Mouse (Mus musculus) heart, embryonic 15.5 days (tissue): ENCODE results near the gene Slc4a2. TPM values are rescaled to one million over a fixed set of nuclear protein-coding genes. Genes with fewer than 3 reads are reported as not detected.
"Not testable (repeated sequence)": the region's sequence is repeated elsewhere in the genome, so short reads cannot be mapped to it uniquely, and the experiment has no call there.

Experiments used
- ATAC-seq: fragments of 200-750 bp; cut with Nextera tagmentation; replicated peaks from 2 replicates; pipeline ENCODE4 v1.8.0; 2017; ENCODE audit warnings: low read depth, moderate TSS enrichment; ENCODE audit not compliant: insufficient number of reproducible peaks, insufficient read depth, low FRiP score
- H3K27ac ChIP-seq: fragments of 300-500 bp; sonication (generic); 2 replicates; pipeline ENCODE4 v1.5.1; 2015; ENCODE audit warnings: mild to moderate bottlenecking, inconsistent platforms
- H3K27me3 ChIP-seq: fragments of 300-500 bp; sonication (generic); 2 replicates; pipeline ENCODE4 v1.6.1; 2015; ENCODE audit warnings: inconsistent platforms
- H3K36me3 ChIP-seq: fragments of 300-500 bp; sonication (generic); 2 replicates; pipeline ENCODE4 v1.6.1; 2015; ENCODE audit warnings: mild to moderate bottlenecking, inconsistent platforms
- H3K4me1 ChIP-seq: fragments of 300-500 bp; sonication (generic); replicated peaks from 2 replicates; pipeline ENCODE4 v1.6.1; 2015; ENCODE audit warnings: inconsistent platforms
- H3K4me2 ChIP-seq: fragments of 300-500 bp; sonication (generic); 2 replicates; pipeline ENCODE4 v1.6.1; 2015; ENCODE audit warnings: inconsistent platforms, mild to moderate bottlenecking, moderate library complexity
- H3K4me3 ChIP-seq: fragments of 300-500 bp; sonication (generic); 2 replicates; pipeline ENCODE4 v1.5.1; 2015; ENCODE audit warnings: mild to moderate bottlenecking, inconsistent platforms
- H3K9ac ChIP-seq: fragments of 300-500 bp; sonication (generic); 2 replicates; pipeline ENCODE4 v1.6.1; 2015; ENCODE audit warnings: mild to moderate bottlenecking, inconsistent platforms
- H3K9me3 ChIP-seq: fragments of 300-500 bp; sonication (generic); replicated peaks from 2 replicates; pipeline ENCODE4 v1.6.1; 2016; ENCODE audit warnings: inconsistent platforms
- WGBS: fragments of 180-500 bp; shearing (Covaris S2); methylation state at CpG from one replicate; pipeline ENCODE4 v1.1.7; 2015; ENCODE audit warnings: mixed read lengths; 5-methylcytosine and 5-hydroxymethylcytosine counted together
- polyA plus RNA-seq: library from polyadenylated mRNA; unstranded; fragments of >200 nt; fragmentation: Nextera tagmentation; extraction: Ambion mirVana; gene quantifications from 2 replicates; pipeline ENCODE4 v1.2.1, GENCODE M21; 2015

Gene Slc4a2
- polyA plus RNA-seq, 1 experiment from 2014 or later = 25.6 TPM

- not testable (repeated sequence) for H3K4me2 ChIP-seq, H3K36me3 ChIP-seq, H3K9me3 ChIP-seq, H3K9ac ChIP-seq, ATAC-seq, H3K4me3 ChIP-seq, H3K27me3 ChIP-seq, H3K27ac ChIP-seq
- WGBS = 81% methylated on average over 6 of the region's 6 CpGs
- peaks cover 14% of the 10 kb centered on the region for H3K4me1 ChIP-seq
Measured at GRCm38 (mm10) chr5:24396254-24396653, 27.4 kb upstream of the Slc4a2 start.

DNA sequence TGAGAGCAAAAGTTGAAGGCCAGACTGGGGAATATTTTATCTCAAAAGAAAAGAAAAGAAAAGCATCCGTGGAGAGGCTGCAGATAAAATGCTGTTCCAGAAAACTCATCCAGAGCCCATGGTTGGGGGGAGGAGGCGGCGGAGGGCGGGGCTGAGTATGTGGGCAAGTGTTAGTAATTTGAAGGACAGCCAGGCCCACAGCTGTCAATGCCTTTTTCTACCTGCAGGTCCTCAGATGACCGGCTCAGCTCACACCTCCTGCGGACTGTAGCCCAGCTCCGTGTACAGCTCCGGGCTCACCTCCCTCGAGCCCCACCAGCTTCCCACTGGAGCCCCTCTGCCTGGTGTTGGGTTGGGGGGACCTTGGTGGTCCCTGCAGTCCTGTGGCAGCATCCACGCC, 24.0 kb upstream of the Slc4a2 start:
- Histone ChIP-seq H3K4me2 (no peak overlapping the region), H3K36me3 (peaks cover 21% of the 10 kb centered on the region)
- no peak for ATAC-seq

DNA sequence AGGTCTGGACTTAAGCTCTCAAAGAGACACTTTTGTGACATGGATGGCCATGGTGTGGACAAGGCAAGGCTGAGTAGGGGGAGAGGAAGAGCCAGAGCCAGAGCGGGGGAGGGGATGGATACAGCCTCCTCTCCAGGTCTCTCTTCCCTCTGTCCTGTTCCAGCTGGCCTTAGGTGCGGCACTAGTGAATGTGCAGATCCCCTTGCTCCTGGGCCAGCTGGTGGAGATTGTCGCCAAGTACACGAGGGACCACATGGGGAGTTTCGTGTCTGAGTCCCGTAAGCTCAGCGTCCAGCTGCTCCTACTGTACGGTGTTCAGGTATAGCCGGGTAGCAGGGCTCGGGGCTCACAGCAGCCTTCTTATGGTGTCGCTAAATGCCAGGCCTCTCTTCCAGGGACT, 23.3 kb upstream of the Slc4a2 start:
- Histone ChIP-seq H3K4me3 (no peak overlapping the region), H3K9ac (no peak overlapping the region), H3K4me2 (no peak overlapping the region), H3K36me3 (peaks cover 21% of the 10 kb centered on the region), H3K27ac (no peak overlapping the region), H3K27me3 (no peaks in the 10 kb centered on the region), H3K4me1 (peaks cover 5% of the 10 kb centered on the region), H3K9me3 (no peaks in the 10 kb centered on the region)
- ATAC-seq = no peak
- WGBS = 90% methylated on average over 11 of the region's 11 CpGs

More for the DNA sequence above, 24.0 kb upstream of the Slc4a2 start:
- H3K9ac ChIP-seq = no peak overlapping the region
- no peak overlapping the region for H3K4me3 ChIP-seq
- H3K4me1 ChIP-seq = peaks cover 10% of the 10 kb centered on the region
- WGBS = 80% methylated on average over 10 of the region's 10 CpGs
- no peak overlapping the region for H3K27ac ChIP-seq
- H3K9me3 ChIP-seq = no peaks in the 10 kb centered on the region
- no peaks in the 10 kb centered on the region for H3K27me3 ChIP-seq

DNA sequence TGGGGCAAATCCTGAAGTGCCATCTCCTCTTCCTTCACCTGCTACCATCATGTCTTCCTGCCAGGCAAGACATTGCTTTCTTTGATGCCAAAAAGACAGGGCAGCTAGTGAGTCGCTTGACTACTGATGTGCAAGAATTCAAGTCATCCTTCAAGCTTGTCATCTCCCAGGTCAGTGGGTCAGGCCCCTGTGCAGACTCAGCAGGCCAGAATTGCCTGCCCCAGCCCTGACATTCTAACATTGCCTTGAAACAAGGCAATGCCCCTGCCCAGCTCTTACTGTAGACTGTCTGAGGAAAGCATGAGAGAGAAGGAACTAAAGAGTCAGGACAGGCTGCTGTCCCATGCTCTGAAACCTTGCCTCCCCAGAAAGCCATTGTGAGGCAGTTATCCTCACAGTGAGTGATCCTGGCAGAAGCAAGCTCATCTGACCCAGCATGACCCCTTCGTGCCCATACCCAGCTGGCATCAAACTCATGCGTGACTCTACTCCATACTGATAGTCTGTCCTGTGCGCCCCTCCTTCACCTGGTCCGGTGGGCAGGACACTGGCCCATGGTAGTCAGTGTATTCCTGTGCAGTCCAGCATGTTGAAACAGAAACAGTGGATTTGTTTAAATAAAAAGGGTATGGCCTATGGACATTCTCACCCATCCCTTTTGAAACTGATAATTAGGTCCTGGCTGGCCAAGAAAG, 22.6 kb upstream of the Slc4a2 start:
- Histone ChIP-seq H3K9me3 (no peaks in the 10 kb centered on the region), H3K4me2 (no peak overlapping the region), H3K27ac (no peak overlapping the region), H3K36me3 (peaks cover 21% of the 10 kb centered on the region), H3K4me3 (no peak overlapping the region), H3K9ac (no peak overlapping the region), H3K4me1 (peaks cover 5% of the 10 kb centered on the region), H3K27me3 (no peaks in the 10 kb centered on the region)
- ATAC-seq = no peak
- WGBS = 89% methylated on average over 5 of the region's 5 CpGs

DNA sequence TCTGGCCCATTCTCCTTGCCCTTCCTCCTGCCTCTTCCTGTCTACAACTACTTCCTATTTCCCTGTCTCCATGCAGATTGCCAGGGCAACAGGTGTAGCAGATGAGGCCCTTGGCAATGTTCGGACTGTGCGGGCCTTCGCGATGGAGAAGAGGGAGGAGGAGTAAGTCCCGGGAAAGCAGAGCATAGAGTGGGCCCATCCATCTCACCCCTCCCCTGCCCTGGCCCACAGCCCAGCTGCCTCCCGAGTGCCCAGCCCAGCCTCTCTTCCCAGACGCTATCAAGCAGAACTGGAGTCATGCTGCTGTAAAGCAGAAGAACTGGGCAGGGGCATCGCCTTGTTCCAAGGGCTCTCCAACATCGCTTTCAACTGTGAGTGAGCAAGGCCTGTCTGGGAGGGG, 21.7 kb upstream of the Slc4a2 start:
- no peak; the same call in 1 of the 2 replicates for ATAC-seq
- peaks cover 5% of the 10 kb centered on the region for H3K4me1 ChIP-seq
- H3K4me3 ChIP-seq = no peak overlapping the region
- H3K27ac ChIP-seq = no peak overlapping the region
- WGBS = 49% methylated on average over 9 of the region's 9 CpGs
- no peak overlapping the region for H3K4me2 ChIP-seq
- no peaks in the 10 kb centered on the region for H3K9me3 ChIP-seq
- no peak overlapping the region for H3K9ac ChIP-seq
- peaks cover 21% of the 10 kb centered on the region for H3K36me3 ChIP-seq
- H3K27me3 ChIP-seq = no peaks in the 10 kb centered on the region

DNA sequence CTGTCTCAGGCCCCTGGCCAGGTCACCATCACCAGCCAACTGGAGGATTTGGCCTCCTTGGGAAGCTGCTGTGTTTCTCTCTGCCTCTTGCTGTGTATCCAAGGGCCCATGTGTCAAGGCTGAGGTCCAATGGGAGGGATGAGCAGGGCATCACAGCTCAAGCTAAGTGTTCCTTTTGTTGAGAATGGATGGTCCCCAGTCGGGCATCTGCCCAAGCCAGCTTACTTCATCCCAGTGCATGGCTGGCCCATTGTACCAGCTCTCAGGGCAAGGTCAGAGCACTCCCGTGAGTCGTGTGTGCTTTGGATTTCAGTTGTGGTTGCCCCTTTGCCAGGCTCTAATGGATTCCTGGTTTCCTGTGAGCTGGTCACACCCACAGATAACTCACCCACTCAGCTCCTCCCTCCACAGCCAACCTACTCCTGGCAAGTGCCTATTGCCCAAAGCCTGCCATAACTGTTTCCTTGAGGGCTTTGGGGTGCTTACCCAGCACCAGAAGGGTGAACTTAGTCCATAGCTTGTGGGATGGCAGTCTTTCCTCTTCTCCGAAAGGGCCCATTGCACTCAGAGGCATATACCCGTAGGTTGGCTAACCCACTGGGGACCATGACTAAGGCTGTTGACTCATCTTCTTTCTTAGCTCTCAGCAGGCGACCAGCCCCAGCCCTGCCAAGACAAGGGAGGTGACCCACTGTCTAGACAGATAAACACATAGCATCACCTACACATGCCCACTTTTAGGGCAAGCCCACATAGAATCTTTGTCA, 18.9 kb upstream of the Slc4a2 start:
- Histone ChIP-seq H3K4me2 (no peak overlapping the region), H3K9me3 (no peaks in the 10 kb centered on the region), H3K27me3 (no peaks in the 10 kb centered on the region), H3K4me1 (peaks cover 8% of the 10 kb centered on the region), H3K4me3 (no peak overlapping the region), H3K9ac (no peak overlapping the region), H3K36me3 (peaks cover 27% of the 10 kb centered on the region), H3K27ac (no peak overlapping the region)
- no peak for ATAC-seq
- WGBS = 81% methylated on average over 6 of the region's 6 CpGs

- no peaks in the 10 kb centered on the region for H3K9me3 ChIP-seq
- peaks cover 8% of the 10 kb centered on the region for H3K4me1 ChIP-seq
- H3K27me3 ChIP-seq = no peaks in the 10 kb centered on the region
- H3K36me3 ChIP-seq = peaks cover 23% of the 10 kb centered on the region
- ATAC-seq = no peak
- WGBS = 50% methylated on average over 3 of the region's 3 CpGs
- no peak overlapping the region for H3K4me2 ChIP-seq
- no peak overlapping the region for H3K4me3 ChIP-seq
- H3K27ac ChIP-seq = no peak overlapping the region
- H3K9ac ChIP-seq = no peak overlapping the region
Measured at GRCm38 (mm10) chr5:24405389-24405876, 18.2 kb upstream of the Slc4a2 start.

DNA sequence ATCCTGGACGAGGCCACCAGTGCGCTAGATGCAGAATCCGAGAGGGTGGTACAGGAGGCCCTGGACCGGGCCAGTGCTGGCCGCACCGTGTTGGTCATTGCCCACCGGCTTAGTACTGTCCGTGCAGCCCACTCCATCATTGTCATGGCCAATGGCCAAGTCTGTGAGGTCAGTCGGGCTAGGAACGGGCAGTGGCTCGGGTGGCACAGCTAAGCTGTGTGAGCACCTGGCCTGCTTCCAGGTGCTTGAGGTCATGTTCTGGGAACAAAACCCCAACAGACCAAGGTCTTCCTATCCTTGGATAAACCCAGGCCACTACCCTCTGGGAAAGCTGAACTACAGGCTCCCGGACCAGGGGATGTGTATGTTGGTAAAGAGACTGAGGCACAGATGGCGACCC, 15.0 kb upstream of the Slc4a2 start:
- no peak overlapping the region for H3K4me3 ChIP-seq
- H3K36me3 ChIP-seq = peaks cover 13% of the 10 kb centered on the region; the same call in 1 of the 2 replicates
- WGBS = 81% methylated on average over 13 of the region's 13 CpGs
- peaks cover 6% of the 10 kb centered on the region for H3K27me3 ChIP-seq
- H3K9me3 ChIP-seq = no peaks in the 10 kb centered on the region
- H3K4me2 ChIP-seq = no peak overlapping the region
- H3K4me1 ChIP-seq = peaks cover 8% of the 10 kb centered on the region; the same call in 1 of the 2 replicates
- no peak for ATAC-seq
- H3K27ac ChIP-seq = no peak overlapping the region
- H3K9ac ChIP-seq = no peak overlapping the region

- H3K9ac ChIP-seq = no peak overlapping the region
- peaks cover 14% of the 10 kb centered on the region for H3K27me3 ChIP-seq
- H3K9me3 ChIP-seq = no peaks in the 10 kb centered on the region
- no peak overlapping the region for H3K4me2 ChIP-seq
- peaks cover 11% of the 10 kb centered on the region; the same call in 1 of the 2 replicates for H3K4me1 ChIP-seq
- no peak for ATAC-seq
- WGBS = 90% methylated on average over 2 of the region's 2 CpGs
- H3K27ac ChIP-seq = no peak overlapping the region
- no peak overlapping the region for H3K4me3 ChIP-seq
- H3K36me3 ChIP-seq = peaks cover 8% of the 10 kb centered on the region; the same call in 1 of the 2 replicates
Measured at GRCm38 (mm10) chr5:24409466-24409865, 14.2 kb upstream of the Slc4a2 start.

- Histone ChIP-seq H3K4me1 (peaks cover 20% of the 10 kb centered on the region; the same call in 1 of the 2 replicates), H3K4me3 (no peak overlapping the region), H3K4me2 (no peak overlapping the region), H3K36me3 (0 out of 2 replicates have a peak, but pooled peaks cover 6% of the 10 kb centered on the region), H3K27me3 (peaks cover 23% of the 10 kb centered on the region), H3K9ac (no peak overlapping the region), H3K27ac (no peak overlapping the region), H3K9me3 (no peaks in the 10 kb centered on the region)
- WGBS = 70% methylated on average over 2 of the region's 2 CpGs
- no peak for ATAC-seq
Measured at GRCm38 (mm10) chr5:24412063-24412462, 11.6 kb upstream of the Slc4a2 start.

- WGBS = 34% methylated on average over 11 of the region's 11 CpGs
- no peak within 1 kb of the TSS for H3K4me3 ChIP-seq
- H3K9me3 ChIP-seq = no peaks in the 10 kb centered on the region
- no peak within 1 kb of the TSS for H3K9ac ChIP-seq
- H3K4me2 ChIP-seq = no peak within 1 kb of the TSS
- H3K27ac ChIP-seq = no peak within 1 kb of the TSS
- peaks cover 23% of the 10 kb centered on the region for H3K27me3 ChIP-seq
- 0 out of 2 replicates have a peak, but pooled peaks cover 3% of the 10 kb centered on the region for H3K36me3 ChIP-seq
- ATAC-seq = no peak
- H3K4me1 ChIP-seq = peaks cover 20% of the 10 kb centered on the region; the same call in 1 of the 2 replicates
Measured at GRCm38 (mm10) chr5:24413042-24413693, 10.5 kb upstream of the Slc4a2 start, which contains the start of gene Asic3. Asic3 (plus strand) TSS chr5:24413392.
